Mouse (Mus musculus) heart, adult 8-10 months (tissue): Measurements from ENCODE around the gene Numbl. TPM values are rescaled to one million over a fixed set of nuclear protein-coding genes. Genes with fewer than 3 reads are reported as not detected.
A peak's percentile ranks its signal among the peaks of the same experiment; 100 is the strongest.

ENCODE experiments used
- DNase-seq: peaks from one replicate; pipeline ENCODE4 v3.0.0; 2022; ENCODE audit warnings: low spot score
- total RNA-seq, 4 experiments: library from RNA; stranded (reverse); gene quantifications; 2 replicates each; pipeline ENCODE4 v1.2.4; 2022

The Numbl gene
- total RNA-seq, 4 experiments from 2014 or later, result 3.4 to 5.0 (median 4.1) TPM

- DNase-seq, result no peak
Measured at GRCm38 (mm10) chr7:27251946-27252345, 6.3 kb upstream of the Numbl start.

- no peak for DNase-seq
Measured at GRCm38 (mm10) chr7:27255721-27256120, 2.5 kb upstream of the Numbl start.

DNA sequence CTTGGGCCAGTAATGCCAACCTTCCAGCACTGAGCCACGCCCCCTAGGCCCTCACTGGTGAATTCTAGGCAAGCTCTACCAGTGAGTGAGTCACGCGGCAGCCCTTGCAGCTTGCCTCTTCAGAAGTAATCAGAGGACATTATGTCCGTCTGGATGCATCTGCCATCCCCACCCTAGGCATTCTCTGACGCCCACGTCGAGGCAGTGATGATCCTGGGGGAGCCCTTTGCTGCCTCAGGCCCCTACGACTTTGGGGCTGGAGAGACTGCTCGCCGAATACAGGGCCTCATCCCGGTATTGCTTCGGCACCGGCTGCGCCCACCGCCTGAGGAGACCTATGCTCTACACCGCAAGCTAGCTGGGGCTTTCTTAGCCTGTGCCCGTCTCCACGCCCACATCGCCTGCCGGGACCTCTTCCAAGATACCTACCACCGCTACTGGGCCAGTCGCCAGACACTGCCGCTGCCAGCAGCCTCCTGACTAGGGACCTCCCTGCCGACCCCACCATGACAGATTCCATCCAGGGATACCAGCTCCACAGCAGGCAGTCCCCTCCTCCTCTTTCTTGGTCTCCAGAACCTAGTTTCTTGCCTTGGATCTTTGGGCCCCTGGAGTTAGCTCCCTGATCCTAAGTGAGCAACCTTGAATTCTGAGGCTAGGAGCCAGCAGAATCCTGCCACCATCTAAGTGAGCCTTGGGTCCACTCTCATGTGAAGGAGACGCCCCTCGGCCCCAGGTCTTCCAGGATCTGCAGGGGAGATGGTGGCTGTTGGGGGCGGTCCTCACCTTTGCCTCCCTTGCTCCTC lies 984 bp upstream of the Numbl start:
- no peak for DNase-seq

GRCm38 (mm10) chr7:27257852-27258204 lies 405 bp upstream of the Numbl start:
- no peak for DNase-seq

GRCm38 (mm10) chr7:27259271-27259721 lies 1.1 kb downstream of the Numbl start:
- DNase-seq, result no peak

DNA sequence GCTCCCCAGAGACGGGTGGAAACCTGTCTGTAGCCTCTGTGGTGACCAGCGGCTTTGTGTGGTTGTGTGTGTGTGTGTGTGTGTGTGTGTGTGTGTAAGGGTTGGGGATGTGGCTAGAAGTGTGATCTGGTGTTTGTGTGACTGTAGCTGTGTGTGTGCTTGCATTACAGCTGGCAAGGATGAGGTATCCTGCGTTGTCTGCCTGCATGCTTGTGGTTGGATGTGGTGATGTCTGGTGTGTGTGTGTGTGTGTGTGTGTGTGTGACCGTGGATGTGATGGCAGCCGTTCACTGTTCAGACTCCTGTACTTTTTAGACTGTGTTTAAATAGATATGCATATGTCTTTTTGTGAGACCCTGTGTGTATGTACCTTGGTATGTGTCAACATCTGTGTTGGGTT lies 1.5 kb downstream of the Numbl start:
- no peak for DNase-seq

DNA sequence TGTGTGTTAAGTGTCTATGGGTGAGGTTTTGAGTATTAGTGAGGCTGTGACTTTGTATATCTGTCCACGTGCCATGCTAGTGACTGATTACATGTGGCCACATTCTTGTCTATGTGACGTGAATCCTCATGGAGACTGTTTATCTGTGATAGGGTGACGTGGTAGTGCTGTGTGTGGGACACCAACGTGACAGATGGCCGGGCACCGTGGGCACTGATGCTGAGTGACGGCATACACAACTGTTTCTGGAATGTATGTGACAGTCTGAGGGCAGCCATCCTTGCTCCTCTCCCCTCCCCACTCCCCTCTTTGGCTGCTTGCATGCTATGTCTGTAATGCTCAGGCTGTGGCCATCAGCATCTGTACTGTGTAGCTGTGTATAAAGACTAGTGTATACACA lies 2.6 kb downstream of the Numbl start:
- no peak for DNase-seq

GRCm38 (mm10) chr7:27261888-27262287 lies 3.7 kb downstream of the Numbl start:
- DNase-seq, result no peak

DNA sequence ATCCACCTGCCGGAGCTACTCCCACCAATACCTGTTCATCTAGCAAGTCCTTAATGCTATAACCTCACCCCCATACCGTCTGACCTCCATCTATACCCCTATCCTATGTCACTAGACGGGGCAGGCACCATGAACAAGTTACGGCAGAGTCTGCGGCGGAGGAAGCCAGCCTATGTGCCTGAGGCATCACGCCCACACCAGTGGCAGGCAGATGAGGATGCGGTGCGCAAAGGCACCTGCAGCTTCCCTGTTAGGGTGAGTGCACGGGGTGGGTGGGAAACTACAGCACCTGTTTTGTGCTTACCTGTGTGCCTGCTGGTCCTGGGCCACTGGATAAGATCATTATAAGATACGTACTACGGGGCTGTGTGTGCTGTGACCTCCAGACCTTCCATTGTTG lies 6.5 kb downstream of the Numbl start:
- no peak for DNase-seq

GRCm38 (mm10) chr7:27266515-27267128 lies 8.4 kb downstream of the Numbl start:
- no peak for DNase-seq

GRCm38 (mm10) chr7:27271423-27271822 lies 13.2 kb downstream of the Numbl start:
- no peak for DNase-seq

- DNase-seq, result no peak
Measured at GRCm38 (mm10) chr7:27273739-27274351, 15.6 kb downstream of the Numbl start.

DNA sequence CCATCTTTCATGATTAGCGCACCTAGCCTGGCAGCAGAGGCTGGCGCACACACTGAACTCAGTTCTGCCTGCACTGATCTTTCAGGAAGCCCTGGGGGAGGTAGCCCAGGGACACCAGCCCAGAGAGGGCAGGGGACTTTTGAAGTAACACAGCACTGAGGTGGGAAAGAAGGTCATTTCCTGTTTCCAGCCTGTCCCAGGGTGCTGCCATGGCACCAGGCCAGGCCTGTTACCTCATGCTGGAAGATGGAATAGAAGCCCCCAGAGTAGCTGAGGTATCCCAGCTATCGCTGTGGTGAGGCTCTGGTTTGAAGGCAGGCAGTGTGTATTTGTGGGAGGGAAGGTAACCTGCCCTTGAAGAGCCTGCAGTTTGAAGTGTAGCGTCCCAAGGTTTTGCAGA lies 16.7 kb downstream of the Numbl start:
- no peak for DNase-seq

DNA sequence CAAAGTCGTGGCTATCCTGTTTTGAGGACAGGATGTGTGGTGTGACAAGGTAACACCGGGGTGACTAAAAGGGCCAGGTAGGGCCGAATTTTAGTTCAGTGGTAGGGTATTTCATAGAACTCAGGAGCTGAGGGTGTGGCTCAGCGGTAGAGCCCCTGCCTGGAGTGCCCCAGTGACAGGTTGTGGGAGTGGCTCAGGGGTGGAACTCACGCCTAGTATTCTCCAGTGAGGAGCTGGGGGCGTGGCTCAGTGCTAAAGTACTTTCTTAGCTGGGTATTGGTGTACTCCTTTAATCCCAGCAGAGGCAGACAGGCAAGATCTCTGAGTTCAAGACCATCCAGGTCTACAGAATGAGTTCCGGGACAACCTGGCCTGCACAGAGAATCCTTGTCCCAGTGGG lies 17.8 kb downstream of the Numbl start:
- DNase-seq, result no peak

GRCm38 (mm10) chr7:27277191-27277590 lies 19.0 kb downstream of the Numbl start:
- no peak for DNase-seq

- DNase-seq, result no peak
Measured at GRCm38 (mm10) chr7:27281717-27282116, 23.5 kb downstream of the Numbl start.

DNA sequence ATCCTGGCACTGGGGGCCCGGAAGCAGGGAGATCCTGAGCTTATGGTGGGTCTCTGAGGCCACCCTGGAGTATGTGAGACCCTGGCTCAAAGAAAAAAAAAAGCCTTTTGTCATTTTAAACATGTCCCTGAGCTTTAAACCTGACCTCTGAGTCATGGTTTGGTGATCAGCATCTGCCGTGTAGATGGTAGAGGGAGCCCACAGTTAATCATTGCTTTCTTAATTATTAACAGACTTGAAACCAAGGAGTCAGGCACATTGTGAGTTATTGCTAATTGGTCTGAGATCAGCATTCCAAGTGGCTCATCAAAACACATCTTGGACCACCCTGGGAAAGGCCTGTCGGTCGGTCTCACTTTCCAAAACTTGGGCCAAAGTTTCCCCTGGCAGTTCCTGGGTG lies 24.0 kb downstream of the Numbl start:
- DNase-seq, result no peak

- DNase-seq, result peak; percentile 63
Measured at GRCm38 (mm10) chr7:27284865-27285697, 26.8 kb downstream of the Numbl start.

DNA sequence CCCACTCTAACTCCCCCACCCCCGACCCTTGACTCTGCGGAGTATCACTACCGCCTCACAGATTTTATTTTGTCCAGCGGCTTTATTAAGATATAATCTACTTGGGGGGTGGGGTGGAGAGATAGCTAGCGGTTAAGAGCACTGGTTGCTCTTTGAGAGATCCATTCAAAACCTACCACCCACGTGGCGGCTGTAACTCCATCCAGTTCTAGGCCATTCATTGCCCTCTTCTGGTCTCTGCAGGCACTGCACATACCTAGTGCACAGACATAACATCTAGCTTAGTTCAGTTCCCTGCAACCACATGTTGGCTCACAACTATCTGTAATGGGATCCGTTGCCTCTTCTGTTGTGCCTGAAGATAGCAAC lies 27.4 kb downstream of the Numbl start:
- peak; percentile 69 for DNase-seq

DNA sequence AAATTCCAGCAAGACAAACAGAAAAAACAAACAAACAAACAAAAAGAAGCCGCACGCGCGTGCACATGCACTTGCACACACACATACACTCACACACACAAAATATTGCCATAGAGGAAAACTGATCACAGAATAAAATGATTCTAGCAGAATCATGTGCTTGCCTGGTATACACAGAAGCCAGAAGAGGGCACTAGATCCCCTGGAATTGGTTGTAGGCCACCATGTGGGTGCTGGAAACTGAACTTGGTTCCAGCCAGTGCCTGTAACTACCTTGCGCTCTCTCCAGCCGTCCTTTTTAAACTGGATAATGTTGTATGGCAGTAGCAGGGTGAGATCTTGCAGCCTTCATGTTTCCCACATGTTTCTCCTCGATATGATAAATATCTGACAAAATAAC lies 30.5 kb downstream of the Numbl start:
- DNase-seq, result no peak

GRCm38 (mm10) chr7:27290555-27290954 lies 32.3 kb downstream of the Numbl start:
- DNase-seq, result no peak
